Mouse (Mus musculus) retina, postnatal 7 days (tissue): ENCODE measurements at regions not wholly inside any gene's neighbourhood (a gene's known extent, or its start where the extent isn't known, plus 50 kb on each side); places are given as distances from the start of the nearest gene placed in this dataset.

Experiments used
- DNase-seq: peaks from one replicate; pipeline ENCODE4 v3.0.0-alpha.2; 2012; ENCODE audit warnings: low read depth, low spot score

DNA sequence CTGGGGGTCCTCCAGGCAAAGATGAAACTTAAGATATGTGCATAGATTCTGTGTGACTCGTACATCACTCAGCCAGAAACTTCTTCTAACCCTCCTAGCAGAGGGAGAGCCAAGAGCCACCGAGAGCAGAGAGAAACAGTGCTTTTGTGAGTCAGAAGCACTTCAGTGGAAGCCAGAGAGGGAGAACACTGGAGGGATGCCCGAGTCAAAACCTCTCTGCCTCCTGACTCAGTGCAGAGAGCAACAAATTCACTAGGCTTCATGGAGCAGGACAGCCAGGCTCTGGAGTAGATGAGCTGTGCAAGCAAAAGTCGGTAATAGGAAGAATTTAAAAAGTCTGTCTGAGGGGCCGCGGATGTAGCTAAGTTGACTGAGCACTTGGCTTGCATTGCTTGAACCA, 245.0 kb downstream of the Sox9 start:
- no peak for DNase-seq

DNA sequence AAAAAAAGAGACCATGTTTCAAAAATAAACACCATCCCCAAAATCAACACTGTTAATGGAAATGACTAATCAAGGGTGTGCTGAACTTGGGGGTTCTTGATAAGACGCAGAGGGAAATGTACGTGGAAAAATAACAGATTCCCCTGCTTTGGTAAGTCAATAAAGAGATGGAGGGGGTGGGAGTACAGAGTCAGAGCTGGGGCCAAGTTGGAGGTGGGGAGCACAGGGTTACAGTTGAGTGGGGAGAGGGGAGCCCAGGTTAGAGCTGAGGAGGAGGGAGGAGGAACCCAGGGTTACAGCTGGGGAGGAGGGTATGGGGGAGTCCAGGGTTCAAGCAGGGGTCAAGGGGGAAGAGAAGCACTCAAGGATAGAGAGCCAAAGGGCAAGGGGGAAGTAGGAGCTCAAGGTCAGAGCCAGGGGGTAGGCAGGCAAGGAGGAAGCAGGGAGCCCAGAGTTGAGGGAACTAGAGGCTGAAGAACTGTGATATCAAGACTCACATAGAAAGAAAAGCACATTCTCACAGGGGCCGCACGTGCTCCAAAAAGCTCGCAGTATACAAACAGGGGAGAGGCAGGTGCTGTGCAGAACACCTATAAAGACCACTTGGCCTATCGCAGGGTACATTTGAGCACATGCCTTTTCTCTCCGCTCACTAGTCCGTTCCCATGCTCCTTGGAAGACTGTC, 246.4 kb downstream of the Sox9 start:
- no peak for DNase-seq

DNA sequence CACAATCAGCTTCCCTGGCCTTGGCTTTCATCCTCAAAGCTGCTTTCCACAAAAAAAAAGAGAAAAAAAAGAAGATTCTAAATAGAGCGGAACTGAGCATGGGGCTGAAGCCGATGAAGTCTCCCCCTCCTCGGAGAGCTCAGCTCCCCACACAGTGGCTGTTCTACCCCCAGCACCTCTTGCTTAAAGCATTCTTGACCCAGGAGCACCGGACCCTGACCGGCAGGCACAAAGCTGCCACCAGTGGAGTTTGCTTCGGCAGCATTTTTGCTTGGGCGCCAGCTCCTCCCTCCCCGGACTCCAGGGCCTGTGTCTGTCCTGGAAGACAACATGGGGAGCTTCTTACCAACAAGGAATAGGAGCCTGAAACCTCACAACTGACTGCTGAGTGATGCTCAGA, 249.4 kb downstream of the Sox9 start:
- DNase-seq = no peak

DNA sequence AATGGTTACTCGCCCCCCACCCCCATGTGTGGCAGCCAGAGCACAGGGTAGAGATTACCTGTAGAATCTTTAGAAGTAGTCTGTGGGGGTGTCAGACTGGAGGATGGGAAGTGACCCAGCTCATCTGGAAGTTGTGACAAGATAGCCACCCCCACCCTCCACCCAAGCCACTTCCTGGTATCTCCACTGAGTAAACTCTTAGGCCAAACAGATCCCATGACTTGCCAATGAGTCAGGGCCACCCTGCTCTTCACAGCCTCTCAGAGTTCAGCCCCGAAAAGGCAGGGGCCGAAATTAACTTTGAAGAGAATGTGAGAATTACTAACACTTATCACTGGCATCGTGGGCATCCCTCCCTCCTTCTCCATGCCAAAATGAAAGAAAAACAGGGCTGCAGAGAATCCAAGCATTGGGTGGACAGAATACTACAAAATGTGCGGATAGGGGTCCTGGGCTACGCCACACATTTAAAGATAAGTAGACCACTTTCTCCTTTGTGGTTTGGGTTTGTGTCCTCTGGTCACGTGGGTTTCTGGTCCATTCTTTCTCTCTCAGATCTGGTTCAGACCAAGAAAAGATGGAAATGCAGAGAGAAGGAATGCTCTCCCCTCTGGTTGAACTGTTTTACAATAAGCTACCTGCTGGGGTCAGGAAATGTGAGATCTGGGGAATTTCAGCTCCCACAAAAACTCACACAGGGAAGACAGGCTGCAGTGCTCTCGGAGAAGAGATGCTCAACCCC, 250.6 kb downstream of the Sox9 start:
- DNase-seq = no peak

DNA sequence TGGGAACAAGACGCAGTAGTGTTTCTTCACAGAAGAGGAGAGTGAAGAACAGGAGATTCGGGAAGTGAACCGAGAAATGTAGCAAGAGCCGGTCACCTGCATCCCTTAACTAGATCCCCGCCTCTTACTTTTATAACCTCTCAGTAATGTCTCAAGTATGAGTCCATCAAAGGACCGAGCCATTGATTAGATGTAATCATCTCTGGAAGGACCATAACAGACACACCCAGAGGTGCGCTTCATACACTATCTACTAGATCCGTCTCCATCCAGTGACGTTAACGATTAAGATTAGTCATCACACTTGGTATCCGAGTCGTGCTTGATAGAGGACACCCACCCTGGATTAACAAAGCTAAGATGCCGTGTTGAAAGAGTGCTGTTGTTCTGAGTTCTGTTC, 252.9 kb downstream of the Sox9 start:
- DNase-seq = no peak

DNA sequence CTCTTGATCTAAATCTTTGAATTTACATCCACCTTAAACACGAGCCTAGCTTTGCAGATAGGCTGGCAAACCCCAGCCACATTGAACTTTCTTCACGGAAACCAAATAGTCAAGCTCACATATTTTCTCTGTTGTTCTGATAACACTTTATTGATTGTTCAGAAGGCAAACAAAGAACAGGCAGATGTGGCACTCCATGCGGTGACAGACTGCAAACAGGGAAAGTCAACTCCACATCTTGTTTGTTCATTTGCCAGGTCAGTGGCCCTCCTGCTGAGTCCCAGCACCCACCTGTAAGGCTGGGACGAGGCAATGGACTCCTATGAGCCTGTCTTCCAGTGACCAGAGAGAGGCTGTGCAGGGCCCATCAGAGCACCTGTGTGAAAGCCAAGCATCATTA, 255.7 kb downstream of the Sox9 start:
- no peak for DNase-seq

DNA sequence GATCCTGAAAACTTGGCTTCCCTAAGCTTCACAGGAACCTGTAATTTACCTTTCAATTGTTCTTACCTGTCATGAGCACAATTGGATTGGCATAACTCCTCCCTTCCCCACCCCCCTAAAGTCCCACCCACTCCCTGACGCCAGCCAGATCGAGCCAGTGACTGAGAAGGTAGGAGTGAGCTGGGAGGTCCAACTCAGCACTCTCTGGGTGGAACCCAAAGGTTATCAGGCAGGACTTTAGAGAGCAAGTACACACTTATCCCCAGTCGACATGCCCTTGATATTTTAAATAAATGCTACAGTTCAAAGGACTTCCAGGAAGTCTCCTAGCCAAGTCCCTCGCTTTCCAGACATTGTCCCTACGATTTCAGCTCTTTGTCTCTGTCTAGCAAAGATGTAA, 260.7 kb downstream of the Sox9 start:
- no peak for DNase-seq

DNA sequence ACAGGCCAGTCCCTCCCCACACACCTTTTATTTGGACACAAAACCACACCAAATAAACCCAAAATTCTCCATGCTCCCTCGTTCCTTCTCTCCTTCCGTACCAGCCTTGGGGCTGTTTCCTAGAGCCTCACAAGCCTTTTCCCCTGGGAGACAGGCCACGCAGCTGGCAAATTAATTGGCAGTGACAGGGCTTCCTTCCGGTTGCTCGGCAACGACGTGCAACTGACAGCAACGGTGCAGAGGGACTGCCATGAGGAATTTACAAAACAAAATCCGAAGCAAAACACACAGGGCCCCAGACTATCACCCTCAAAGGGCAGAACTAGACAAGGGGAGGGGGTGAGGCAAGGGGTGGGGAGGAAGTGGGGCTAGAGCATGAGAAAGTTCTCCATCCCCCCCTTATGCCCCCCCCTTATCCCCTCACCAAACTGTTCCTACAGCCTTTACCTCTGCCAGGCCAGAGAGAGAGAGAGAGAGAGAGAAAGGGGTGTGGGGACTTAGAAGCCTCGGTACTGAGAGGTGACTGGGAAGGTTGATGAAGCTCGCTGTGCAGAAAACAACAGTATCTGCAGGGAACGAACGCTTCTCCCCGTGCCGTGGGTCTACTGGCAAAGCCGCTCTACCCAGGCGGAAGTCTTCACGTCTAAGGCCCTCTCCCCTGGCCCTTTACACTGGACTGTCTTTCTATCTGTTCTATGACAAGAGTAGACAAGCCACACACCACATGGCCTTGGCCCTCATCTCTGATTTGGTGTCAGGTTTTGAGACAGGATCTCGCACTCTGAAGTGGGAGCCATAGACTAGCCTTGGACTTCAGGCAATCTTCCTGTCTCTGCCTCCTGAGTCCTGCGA, 264.4 kb downstream of the Sox9 start:
- peak; percentile 46 for DNase-seq

DNA sequence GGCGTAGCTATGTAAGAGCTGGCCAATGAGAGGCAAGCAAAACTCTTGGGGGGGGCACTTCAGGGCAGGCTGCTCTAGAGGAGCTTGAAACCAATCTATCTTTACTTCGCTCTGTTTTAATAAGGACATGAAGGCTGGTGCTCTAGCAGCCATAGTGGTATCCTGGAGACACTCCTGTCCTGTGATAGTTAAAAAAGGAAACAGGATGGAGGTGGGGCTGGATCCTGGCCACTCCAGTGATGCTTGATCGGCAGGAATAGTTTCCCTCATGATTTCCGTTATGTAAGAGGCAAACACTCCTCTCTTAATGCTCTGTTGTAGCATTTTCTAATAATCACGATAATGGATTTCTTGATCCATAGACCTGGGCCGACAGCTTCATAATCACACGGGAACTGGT, 266.1 kb downstream of the Sox9 start:
- DNase-seq = no peak

DNA sequence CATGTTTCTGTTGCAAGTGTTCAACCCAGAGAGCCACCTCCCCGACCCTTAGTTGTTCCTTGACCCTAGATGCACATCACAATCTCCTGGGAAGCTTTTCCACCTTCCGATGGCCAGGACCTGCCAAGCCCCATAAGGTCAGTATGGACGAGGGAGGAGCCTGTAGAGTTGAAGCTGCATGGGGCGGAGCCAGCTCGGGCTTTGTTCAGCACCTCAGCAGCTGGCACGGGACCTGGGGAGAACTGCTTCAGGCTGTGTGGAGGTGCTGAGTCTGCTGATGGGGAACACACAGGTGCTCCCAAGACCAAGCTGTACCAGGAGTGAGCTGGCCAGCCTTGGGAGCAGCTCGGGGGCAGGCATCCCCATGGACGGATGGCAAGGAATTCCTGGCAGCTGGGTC, 267.6 kb downstream of the Sox9 start:
- DNase-seq = no peak

DNA sequence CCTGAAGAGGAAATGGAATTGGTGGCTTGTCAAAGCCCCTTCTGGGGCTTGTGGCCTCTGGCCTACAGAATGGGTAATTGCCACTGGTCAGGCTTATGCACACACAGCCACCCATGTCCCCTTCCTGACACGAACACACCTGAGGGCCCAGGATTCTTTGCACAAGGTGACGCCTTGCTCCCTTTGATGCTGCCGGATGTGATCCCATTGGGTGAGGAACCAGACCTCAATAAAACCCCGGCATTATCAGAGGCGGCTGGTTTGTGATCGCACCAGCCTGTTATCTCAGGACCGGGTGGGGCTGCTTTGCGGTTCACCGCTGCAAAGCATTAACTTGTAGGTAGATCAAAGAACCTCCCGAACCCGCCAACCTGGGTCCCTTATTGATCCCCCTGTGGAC, 270.5 kb downstream of the Sox9 start:
- no peak for DNase-seq

DNA sequence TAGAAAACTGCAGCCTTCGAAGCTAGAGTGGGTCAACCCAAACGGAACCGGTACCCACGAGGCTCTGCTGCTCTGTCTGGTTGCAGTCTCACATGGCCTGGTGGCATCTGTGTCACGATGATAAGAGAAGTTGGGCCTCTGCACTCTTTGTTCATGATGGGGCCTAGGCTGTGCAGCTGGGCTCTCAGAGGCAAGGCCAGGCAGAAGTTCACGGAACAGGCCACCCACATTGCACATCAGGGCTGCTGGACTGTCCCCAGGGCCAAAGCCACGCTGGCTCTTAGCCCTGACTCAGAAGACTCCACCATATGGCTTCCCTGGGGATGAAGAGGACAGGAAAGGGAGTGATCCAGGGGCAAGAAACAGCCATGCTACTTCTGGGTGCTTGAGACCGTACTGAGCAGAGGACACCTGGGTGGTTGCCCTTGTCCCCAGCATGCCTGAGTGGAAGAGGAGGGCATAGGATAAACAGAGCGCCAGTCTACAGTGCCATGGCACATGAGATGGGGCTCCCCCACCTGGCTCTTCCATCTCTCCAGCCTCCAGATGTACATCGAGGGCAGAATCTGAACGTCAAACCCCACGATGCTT, 274.1 kb downstream of the Sox9 start:
- DNase-seq = no peak

DNA sequence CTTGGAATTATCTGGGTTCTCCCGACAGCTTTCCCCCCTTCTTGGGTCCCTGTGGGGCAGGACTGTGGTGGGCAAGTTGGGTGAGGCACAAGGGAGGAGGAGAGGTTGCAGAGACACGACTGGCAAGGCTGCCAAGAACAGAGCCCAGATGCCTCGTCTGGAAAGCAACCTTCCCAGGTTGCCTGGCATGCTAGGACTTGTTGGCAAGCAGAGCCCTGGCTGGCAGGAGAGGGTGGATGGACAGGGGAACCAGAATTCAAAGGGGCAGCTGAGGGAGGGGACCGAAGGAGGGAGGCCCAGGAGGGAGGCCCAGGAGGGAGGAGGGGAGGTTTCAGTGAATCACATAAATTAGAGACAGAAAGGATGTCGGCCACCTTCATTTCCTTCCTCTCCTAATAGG, 274.8 kb downstream of the Sox9 start:
- DNase-seq = no peak

DNA sequence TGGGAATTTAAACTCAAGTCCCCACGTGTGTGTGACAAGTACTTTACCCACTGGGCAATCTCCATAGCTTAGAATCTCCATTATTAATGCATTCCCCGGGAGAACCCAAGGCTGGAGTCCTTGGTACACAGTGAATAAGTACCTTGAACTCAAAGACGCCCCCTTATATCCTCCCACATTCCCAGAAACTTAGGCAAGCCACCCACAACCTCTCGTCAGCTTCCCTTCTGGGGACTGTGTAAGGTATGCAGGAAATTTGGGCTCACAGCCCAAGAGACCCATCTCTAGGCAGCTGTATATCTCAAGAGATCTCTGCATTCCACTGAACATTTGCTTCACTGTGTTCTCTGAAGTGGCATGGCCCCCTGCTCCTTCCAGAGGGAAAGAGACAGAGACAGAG, 288.3 kb downstream of the Sox9 start:
- DNase-seq = no peak

DNA sequence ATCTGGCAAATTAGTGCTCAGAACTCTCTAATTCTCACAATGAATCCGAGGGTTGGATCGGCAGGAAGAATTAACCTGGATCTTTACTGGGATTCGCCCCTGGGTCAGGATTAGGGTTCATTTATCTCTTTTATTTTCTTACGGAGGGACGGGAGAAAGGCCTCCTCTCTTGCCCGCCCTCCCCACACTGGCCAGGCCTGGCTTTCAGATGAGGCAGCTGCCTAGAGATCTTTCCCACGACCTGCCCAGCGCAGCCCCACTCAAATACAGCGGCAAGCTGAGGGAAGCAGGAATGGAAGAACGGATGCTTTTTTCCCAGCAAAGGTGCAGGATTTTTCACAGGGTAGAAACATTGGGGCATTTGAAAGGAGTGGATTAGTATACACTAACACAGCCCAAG, 289.9 kb downstream of the Sox9 start:
- DNase-seq = no peak

DNA sequence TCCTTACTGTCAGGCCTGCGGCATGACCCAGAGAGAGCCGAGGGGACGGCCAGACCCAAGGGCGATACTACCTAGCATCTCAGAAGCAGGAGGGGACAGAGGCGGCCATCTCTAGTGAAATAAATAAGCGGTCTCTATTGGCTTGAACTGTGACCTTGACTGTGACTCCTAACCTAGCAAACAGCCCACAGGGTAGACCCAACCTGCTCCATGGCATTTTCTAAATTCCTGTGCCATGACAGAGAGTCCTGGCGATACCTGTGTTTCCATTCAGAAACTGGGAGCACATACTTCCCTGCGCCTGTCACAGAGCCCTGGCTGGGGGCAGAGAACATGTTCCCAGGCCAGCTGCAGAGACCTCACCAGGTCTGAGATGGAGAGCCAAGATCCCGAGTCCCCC, 292.3 kb downstream of the Sox9 start:
- DNase-seq = no peak

DNA sequence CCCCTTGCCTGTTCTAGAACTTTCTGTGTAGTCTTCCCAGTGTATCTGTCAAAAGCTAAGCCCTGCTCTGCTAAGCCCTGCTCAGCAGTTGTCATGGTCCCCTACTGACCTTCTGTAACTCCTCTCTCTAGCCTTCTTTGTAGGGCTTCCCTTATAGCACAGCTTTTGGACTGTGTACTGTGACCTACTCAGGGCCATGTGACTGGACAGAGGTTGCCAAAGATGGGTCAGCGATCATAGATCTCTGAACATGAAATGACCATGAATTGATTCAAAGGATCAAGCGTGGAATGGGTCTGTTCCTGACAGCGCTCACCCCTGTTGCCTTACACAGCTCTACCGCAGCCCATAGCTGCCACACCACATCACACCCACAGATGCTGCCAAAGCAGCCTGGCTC, 294.3 kb downstream of the Sox9 start:
- DNase-seq = no peak

DNA sequence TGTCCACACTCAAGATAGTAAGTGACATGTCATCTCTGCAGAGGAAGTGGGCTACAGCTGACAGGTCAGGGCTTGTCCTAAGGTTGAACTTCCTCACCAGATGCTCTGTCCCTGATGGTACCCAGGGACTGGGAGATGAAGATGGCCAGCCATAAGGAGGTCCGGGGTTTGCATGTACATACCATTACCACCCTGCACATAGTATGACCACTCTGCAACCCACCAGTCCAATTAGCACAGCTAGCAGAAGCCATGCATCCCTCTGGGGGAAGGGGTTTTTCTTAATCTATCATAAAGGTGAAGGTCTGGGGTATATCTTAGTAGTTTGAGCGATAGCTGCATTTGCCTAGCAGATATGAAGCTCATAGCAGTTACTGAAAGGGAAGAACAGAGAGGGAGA, 298.3 kb downstream of the Sox9 start:
- DNase-seq = no peak

DNA sequence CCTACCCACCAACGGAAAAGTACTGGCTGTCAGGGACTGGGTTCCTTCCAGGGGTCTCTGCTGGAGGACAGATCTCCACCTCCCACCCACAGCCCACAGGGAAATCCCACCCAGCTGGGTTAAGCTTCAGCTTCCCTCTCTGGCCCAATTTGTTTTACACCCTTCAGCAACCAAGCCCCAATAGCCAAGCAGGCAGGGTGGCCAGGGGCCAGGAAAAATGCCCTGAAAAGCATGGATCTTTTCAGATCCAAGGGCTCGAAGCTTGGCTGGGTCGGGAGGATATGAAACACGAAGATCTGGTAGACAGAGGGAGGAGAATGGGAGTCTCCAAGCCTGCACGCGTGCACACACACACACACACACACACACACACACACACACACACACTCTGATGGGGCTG, 302.4 kb downstream of the Sox9 start:
- no peak for DNase-seq

DNA sequence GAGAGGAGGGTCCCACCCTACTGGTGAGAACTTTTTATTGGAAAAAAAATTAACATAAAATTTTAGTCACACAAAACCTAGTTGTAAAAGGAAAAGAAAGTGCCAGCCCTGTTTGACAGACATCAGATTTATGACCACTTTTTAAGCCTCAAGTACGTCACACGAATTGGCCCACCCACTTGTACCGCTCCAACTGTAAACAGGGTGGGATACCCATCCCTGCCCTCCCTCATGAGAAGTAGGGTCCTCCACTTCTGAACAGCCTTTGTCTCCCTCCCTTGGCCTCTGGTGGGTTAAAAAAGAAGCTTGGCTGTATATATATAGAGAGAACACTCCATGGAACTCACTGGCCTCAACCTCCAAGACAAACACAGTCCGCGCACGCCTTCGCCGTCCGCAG, 303.5 kb downstream of the Sox9 start:
- DNase-seq = no peak

DNA sequence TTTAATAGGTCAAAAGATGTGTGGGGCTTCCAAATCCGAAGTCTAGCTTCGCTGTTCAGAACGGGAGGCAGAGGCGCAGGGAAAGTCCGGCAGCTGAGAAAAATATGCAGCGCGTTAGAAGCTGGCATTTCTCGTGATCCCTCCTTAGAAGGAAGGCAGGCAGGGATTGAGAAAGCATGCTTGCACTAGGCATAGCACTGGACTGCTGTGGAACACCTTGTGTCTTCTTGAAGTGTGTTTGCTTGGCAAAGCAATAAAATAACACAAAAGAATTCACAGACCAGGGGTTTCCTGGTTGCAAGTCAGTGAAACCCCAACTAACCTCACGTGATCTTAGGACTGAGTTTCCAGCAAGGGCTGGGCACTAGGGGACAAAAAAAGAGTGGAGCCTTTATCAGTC, 305.1 kb downstream of the Sox9 start:
- DNase-seq = no peak

DNA sequence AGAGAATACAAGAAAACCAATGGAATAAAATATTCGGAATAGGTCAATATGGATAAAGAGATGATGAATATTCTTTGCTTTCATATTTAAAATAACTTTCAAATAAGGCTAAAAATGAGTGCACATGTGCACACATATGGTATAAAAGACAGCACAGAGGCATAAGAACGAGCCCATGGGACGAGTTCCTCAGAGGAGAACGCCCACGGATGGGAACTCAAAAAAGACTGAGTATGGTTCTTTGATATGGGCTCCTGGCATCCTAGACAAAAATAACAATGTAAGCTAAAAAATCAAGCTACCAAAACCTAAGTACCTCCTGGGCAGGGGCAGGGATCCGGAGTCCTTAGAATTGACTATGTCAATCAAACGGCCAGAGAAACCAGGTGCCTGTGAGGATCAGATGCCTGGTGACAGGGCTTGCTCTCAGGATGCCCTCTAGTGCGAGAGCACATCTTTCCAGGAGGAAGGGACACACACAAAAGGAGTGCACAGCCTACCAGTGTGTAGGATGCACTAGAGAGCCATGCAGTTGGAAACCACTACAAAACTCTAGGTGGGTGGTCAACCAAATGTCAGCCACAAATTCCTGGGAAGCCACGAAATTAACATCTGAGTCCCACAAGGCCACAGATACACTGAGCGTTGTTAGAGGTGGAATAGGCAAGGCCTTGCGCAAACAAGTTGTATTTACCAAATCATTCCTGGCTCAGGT, 307.8 kb downstream of the Sox9 start:
- no peak for DNase-seq
